Mouse (Mus musculus) T-helper 17 cell (primary cell): ENCODE measurements around the gene Nemf.
"Not testable (repeated sequence)": the region's sequence is repeated elsewhere in the genome, so short reads cannot be mapped to it uniquely, and the experiment has no call there.

ENCODE experiments used
- in situ Hi-C, 2 experiments: fragments of 300-600 bp; cut with MboI, MseI; formaldehyde crosslinking; loops; 1 replicate in 1 of 2; 2 replicates in 1 of 2; pipeline ENCODE4 v1.15.1; 2025; ENCODE audit warnings: high pct_unique_total_duplicates in 2 of 2

Gene Nemf

DNA sequence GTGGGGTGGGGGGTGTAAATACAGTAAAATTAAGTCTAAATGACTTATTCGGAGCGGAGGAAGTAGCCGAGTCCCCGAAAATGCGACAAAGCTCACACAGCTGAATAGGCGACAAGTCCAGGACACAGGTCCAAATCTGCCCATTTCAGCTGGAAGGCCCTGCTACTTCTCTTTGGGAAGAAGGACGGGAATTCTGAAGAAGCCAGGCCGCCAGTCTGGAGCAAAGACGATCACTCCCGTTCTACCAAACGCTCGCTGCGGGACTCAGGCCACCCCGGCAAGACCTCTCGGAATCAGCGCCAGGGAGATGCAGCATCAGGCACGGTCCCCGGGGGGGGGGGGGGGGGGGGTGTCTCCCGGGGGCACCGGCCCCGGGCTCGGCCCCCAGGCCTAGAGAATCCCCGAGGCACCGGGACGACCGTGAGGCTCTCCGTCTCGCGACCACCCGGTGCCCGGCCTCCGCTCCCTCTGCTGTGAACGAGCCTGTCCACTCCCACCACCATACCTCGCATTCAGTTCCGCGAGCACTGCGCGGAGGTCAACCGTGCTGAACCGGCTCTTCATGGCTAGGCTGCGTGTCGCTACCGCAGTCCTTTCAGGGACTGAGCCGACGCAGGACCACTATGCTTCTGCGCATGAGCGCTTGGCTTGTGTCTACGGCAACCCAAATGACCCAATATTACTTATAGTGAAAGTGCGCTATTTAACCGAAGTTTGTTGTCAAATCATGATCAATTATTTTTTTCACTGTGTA lies at the start of gene Nemf:
TSS of gene Nemf (minus strand) at position 620 of the 754 bp plus-strand sequence.
- in situ Hi-C loops, result loop anchor here (5.0 kb wide), 1 partner anchor 221 kb away; no protein-coding TSS in a partner anchor

DNA sequence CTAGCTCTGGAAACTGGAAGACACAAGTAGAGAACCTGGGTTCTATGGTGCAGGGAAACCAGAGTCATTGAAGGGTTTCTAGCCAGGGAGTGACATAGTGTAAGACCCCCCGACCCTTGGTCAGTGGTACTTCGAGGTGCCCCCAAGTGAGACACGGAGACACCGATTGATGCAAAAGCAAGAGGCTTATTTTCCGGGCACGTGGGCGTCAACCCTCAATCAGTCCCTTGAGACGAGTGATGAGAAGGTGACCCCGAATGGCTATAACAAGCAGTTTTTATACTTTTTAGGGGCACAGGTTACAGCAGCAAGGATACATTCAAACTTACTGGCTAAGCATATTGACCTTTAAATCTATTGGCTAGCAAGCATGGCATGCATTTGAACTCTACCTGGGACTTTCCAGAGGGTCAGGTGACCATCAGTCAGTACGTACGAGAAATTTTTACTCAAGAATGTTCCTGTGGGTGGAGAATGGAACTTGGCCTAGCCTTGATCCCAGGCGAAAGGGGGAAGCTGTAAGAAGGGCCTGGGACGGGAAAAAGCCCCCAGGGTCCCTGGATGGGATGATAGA lies 45.7 kb upstream of the Nemf start:
- in situ Hi-C loops, result loop anchor here in 1 of 2 experiments (10.0 kb wide), 1 partner anchor 1202 kb away; no protein-coding TSS in a partner anchor

DNA sequence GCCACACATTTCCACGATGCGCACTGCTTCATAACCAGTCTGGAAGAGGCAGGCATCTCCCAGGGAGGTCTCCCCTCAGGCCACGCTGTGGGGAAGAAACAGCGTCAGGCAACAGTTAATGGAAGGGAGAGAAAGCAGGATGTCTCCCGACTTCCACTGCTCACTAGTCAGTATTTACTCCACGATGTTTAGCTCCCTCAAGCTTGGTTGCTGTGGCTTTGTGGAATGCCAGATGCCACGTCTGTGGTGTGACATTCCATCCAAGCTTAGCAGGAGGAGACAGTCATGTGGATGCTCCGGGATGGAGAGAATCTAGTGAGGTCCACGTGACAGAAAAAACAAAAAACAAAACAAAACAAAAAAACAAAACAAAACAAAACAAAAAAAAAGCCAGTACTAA lies 45.1 kb upstream of the Nemf start:
- in situ Hi-C loops, result loop anchor here in 1 of 2 experiments (10.0 kb wide), 1 partner anchor 1203 kb away; no protein-coding TSS in a partner anchor

DNA sequence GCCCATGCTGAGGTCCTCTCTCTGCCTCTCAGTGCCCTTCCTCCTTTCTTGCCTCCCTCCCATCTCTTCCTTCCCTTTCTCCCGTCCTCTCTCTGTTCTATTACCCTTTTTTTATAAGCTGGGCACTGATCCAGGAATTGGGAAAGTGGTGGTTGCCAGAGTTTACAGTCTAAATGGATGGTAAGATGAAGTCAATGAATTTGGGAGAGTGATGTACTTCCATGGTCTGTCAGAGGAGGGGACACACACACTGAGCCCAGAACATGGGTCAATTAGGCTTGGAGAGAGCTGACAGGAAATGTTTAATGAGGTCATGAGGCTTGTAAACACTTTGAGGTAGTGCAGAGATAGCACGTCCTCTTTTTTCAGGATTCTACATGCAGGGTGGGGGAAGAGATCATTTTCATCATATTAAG lies 43.9 kb upstream of the Nemf start:
- in situ Hi-C loops, result loop anchor here in 1 of 2 experiments (10.0 kb wide), 1 partner anchor 1204 kb away; no protein-coding TSS in a partner anchor

DNA sequence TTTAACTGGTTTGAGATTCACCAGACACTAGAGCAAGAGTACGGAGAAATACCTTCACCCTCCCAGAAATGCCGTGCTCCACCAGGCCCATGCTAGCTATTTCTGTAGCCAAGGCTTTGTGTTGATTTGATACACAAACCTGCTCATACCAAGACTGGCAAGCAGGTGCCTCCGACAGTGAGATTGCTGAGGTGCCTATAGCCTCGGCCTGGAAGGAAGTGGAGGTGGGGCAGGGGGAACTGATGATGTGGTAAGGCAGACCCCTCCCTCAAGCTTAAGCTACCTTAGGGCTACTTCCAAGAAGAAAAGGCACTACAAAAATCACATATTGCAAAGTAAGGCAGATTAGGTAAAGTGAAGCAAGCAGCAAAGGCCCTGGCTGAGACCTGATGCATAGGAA lies 43.4 kb upstream of the Nemf start:
- in situ Hi-C loops, result loop anchor here in 1 of 2 experiments (10.0 kb wide), 1 partner anchor 1204 kb away; no protein-coding TSS in a partner anchor

DNA sequence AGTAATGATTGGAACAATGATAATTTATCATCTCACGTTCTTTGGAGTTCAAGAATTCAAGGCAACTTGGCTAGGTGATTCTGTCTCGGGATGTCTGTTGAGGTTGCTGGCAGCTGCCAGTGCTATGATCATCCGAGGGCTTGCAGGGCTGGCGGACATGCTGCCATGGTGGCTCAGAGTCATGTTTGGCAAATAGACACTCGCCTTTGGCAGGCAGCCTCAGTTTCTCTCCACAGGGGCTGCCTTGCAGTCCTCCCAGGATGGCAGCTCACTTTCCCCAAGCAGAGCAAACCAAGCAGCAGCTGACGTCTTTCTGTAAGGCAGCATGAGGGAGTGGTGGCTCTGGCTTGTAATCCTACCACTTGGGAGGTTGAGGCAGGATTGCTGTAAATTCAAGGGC lies 37.5 kb upstream of the Nemf start:
- in situ Hi-C loops, result no loop called here

DNA sequence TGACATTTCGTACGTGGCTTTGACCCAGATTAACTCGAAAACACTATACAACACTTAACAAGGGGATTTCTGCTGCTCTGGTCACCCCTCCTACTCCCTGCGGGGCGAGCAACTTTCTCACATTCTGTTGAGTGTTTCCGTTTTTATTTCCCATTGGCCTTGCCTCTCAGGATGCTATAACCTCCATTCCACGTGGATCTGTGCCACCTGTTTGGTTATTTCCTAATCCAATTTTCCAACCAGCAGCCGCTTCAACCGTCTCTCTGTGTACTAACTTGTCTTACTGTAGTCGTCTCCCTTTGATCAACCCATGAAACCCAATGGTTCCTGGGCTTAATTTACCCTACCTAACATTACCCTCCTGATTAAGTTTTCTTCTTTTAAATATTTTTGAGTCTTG lies 36.1 kb upstream of the Nemf start:
- in situ Hi-C loops, result no loop called here

DNA sequence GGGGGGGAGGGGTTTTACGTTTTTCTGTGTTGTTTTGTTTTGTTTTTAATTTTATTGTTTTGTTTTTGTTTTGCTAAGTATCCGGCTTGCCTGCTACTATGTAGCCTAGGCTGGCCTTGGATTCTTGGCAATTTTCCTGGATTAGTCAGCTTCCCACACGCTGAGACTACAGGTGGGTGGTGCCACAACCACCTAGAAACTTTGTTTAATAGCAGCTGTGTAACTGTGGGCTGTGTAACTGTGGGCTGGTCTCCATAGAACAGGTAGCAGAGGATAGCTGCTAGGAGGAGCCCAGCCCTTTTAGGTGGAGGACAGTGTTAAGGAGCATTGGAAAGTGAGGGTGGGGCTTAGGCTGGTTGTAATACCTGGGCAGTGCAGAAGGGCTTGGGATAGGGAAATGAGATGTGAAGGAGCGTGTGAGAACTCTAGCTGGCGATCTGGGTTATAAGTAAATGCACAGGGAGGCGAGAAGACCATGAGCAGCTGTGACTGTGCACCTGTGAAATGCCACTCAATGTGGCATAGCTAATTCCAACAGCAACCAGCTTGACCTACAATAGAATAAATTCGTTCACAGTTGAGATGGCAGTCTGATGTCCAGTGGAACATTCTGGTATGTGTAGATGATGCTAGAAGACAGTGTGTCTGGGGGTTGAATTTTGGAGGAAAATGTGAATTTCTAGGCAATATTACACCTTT lies 33.2 kb upstream of the Nemf start:
- in situ Hi-C loops, result no loop called here

DNA sequence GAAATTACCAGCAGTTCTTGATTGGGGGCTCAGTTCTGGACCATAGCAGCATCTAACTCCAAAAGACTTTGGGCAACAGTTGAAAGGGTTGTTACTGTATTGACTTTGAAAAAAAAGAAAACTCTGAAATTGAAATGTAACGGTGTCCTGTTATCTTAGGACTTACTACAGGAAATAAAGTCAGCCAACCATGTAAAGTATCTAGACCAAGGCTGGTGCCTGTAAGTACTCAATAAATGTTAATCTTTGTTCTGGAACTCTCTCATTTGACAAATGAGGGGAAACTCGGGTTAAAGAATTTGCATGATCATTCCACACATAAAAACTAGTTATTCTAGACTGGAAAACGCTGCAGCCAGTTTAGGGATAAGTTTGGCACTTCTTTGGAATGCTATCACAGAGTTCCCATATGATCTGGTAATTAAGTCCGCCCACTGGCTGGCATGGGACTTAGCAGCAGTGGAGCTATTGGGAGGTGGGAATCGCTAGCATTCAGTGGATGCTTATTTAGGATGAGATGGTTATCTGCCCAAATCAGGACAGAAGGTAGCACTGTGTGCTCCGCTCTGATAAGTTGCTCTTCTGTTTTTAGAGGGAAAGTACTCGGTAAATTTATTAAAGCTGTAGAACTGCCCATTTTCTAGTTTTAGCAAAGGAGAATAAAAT lies 32.4 kb upstream of the Nemf start:
- in situ Hi-C loops, result no loop called here

DNA sequence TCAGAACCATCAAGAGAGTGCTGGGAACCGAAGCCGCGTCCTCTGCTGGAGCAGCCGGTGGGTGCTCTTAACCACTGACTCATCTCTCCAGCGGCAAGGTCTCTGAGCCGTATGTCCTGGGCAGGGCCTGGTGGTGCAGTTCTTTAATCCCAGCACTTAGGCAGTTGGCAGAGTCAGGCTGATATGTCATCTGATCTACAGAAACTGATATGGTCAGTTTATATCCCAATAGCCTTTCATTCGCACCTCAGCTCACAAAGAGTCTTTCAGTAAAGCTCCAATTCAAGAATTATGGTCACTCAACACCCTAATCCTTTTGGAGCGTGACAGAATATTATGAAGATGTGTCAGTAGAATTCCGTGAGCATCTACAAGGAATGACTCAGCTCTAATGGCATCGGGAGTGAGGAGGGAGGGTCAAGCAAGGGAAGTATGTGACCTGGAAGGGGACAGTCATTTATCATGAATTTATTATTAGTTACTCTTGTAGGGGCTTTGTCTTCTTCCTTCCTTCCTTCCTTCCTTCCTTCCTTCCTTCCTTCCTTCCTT lies 31.4 kb upstream of the Nemf start:
- in situ Hi-C loops, result no loop called here

DNA sequence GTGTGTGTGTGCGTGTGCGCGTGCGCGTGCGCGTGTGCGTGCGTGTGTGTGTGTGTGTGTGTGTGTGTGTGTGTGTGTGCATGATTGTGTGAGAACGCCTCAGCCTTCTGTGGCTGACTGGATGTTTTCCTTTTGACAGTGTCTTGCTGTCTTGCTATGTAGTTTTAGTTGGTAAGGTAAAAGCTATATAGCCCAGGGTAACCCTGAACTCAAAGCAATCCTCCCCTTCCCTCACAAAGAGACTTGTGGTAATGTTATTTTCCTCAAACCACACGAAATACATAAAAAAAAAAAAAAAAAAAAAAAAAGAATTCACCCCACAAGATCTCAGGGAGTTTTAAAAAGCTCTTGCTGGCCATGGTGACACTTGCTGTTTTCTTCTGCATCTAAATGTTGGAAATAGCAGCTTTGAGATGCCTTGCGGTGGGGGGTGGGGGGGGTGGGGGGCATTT lies 29.3 kb upstream of the Nemf start:
- in situ Hi-C loops, result not testable (repeated sequence)

DNA sequence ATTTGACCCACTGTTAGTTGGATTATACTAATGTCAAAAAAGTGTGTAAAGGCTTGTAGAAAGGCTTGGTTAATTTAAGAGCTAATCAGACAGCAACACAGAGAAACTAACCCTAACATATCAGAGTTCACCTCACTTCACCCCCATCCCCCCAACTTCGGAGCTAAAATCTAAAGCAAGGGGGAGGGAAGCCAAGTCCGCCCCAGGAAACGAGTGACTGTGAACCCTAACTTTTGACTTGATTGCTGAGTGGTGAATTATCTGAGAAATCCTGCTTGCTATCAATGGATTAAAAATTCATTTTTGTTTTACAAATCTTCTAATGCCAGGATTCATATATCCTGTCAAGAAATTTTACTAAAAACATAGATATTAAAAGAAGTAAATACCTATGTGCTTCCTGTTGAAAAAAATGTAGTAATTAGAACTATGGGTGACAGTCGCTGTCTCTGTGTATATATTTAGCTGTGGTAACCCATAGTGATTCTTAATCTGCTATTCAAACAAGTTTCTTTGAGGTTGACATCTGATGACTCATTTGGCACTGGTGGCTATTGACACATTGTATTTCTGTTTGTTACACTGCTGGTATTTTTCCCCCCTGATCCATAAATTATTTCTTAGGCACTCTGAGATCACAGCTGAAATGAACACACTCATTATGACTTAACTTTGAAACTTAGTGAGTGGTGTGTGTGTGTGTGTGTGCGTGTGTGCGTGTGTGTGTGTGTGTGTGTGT lies 28.7 kb upstream of the Nemf start:
- in situ Hi-C loops, result no loop called here

DNA sequence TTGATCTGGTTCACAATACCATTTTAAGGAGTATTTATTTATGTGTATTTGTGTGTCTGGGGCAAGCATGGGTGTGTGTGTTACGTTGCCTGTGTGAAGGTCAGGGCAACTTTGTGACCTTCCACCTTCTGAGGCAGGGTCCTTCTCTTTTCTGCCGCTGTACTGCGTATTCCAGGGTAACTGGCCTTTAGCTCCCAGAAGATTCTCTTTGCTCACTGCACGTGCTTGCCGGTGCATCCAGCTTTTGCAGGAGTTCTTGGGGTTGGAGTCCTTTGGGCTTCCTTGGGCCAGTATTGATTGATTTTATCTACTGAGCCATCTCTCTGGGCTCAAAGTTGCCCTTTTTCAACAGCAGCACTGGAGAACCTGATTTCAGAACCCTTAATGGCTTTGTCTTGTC lies 27.6 kb upstream of the Nemf start:
- in situ Hi-C loops, result loop anchor here in 1 of 2 experiments (5.0 kb wide), 2 partner anchors 53 to 193 kb away; no protein-coding TSS in a partner anchor

DNA sequence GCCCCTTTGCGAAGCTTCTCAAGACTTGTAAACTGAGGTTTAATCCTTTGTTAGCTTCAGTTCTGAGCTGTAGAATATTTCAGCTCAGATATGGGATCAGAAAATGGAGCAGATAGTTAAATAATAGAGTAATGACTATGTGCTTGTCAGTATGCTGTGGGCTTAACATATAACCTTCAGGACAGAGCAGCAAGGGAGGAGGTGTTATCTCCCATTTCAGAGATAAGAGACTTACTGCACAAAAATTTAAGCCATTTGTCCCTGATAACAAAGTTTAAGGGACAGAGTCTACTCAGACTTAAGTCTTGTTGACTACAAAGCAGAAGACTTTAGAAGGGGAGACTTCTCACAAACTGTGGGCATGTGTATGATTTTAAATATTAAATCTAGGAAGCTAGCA lies 25.9 kb upstream of the Nemf start:
- in situ Hi-C loops, result loop anchor here in 1 of 2 experiments (5.0 kb wide), 2 partner anchors 54 to 194 kb away; no protein-coding TSS in a partner anchor

DNA sequence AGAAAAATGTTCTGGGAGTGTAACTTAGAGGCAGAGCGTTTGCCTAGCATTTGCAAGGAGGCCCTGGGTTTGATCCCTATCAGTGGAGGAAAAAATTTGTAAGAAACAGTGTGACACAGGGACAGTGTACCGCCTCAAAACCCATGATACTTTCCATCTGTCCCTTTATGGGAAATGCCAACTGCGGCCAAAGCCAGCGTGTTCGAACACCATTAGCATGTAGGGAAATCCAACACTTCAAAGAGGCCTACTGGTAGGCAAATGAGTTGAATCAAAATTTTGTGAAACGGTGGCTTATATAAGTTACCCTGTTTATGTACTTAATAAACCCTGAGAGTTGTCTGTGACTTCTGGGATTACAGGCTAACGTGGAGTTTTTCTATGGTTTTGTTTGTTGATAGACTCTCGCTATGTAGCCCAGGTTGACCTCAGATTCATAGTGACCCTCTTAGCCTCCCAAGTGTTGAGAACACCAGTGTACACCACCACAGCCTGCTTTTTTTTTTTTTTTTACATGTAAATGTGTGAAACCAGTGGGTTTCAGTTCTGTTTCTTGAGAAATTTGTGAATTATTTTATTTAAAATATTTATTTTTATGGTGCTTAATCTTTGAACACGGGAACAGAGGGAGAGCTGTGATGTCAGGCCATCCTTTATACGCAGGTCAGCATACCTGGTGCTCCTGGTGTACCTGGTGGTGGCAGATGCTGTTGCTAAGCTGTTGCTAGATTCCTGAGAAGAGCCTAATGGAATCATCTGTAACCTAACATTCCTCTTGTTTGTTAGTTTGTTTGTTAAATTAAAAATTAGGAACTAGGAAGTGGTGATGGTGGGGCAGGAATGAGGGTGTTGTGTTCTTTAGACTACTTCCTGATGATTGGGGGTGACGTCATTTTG lies 21.8 kb upstream of the Nemf start:
- in situ Hi-C loops, result loop anchor here in 1 of 2 experiments (5.0 kb wide), 1 partner anchor 38 kb away; no protein-coding TSS in a partner anchor

DNA sequence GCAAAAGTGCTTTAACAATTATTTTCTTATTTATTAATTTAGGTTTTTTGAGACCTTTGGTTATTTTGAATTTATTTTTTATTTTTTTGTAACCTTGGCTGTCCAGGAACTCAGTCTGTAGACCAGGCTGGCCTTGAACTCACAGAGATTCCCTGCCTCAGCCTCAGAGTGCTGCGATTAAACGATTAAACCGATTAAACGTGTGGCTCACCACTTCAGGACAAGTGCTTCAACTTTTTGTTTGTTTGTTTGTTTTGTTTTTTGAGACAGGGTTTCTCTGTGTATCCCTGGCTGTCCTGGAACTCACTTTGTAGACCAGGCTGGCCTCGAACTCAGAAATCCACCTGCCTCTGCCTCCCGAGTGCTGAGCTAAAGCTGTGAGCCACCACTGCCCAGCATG lies 20.7 kb upstream of the Nemf start:
- in situ Hi-C loops, result loop anchor here in 1 of 2 experiments (5.0 kb wide), 1 partner anchor 40 kb away; no protein-coding TSS in a partner anchor

DNA sequence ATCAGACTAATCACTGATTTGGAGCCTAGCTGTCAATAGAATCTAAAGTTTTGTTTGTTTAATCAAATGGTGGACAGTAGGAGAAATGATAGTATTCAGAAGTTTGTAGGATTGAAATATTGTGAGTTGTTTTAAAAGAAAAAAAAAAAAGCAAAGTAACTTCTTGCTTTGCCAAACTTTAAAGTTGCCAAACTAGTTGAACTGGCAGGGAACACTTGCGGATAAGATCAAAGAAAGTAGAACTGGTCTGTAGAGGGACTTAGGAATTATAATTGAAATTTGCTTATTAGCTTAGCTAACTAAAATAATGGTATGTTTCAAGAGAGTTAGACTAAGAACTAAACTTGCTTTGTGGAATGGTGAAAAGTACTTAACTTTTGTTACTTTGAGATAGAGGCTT lies 20.2 kb upstream of the Nemf start:
- in situ Hi-C loops, result loop anchor here in 1 of 2 experiments (5.0 kb wide), 1 partner anchor 40 kb away; no protein-coding TSS in a partner anchor

DNA sequence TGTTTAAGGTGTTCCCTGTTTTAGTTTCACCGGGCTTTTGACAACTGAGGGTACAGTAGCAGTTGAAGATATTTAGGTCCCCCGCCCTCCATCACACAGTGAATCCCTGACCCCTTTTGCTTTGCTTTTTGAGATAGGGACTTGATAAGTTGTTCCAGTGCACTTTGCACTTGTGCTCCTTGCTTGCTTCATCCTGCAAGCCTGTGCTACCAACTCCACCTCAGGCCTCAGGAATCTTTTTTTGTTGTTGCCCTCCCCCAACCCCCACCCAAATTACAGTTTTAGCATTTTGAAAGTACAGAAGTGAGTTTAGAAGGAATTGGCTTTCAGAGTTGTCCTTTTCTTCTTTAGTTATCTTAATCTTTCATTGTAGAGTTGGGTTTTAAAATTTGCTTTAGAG lies 19.2 kb upstream of the Nemf start:
- in situ Hi-C loops, result loop anchor here in 1 of 2 experiments (5.0 kb wide), 1 partner anchor 41 kb away; no protein-coding TSS in a partner anchor
